Mouse (Mus musculus) urinary bladder, adult 2 months (tissue): Measurements from ENCODE around the gene Ypel4. TPM values are rescaled to one million over a fixed set of nuclear protein-coding genes. Genes with fewer than 3 reads are reported as not detected.
A peak's percentile ranks its signal among the peaks of the same experiment; 100 is the strongest.
"Not testable (repeated sequence)": the region's sequence is repeated elsewhere in the genome, so short reads cannot be mapped to it uniquely, and the experiment has no call there.

Experiments used
- DNase-seq: peaks from one replicate; pipeline ENCODE4 v3.0.0; 2022; ENCODE audit warnings: low spot score
- polyA plus RNA-seq: library from polyadenylated mRNA; depleted of rRNA; stranded (reverse); fragments of >200 nt; gene quantifications from 2 replicates; pipeline ENCODE4 v1.2.3, GENCODE M21; 2012

Gene Ypel4
- polyA plus RNA-seq, 1 experiment, result 17.0 TPM

- peak; percentile 82 for DNase-seq
Observed at GRCm38 (mm10) chr2:84727172-84727858, 6.5 kb upstream of the Ypel4 start, which contains the start of gene Clp1. Clp1 (minus strand) TSS chr2:84727350.

GRCm38 (mm10) chr2:84728191-84728590, 5.7 kb upstream of the Ypel4 start:
- not testable (repeated sequence) for DNase-seq

- no peak for DNase-seq
Observed at GRCm38 (mm10) chr2:84731206-84731605, 2.7 kb upstream of the Ypel4 start.

- DNase-seq, result no peak
Observed at GRCm38 (mm10) chr2:84732394-84732793, 1.5 kb upstream of the Ypel4 start.

- no peak for DNase-seq
Observed at GRCm38 (mm10) chr2:84734351-84734864, 550 bp downstream of the Ypel4 start.

- DNase-seq, result no peak
Observed at GRCm38 (mm10) chr2:84734919-84735318, 1.1 kb downstream of the Ypel4 start.

- no peak for DNase-seq
Observed at GRCm38 (mm10) chr2:84735346-84735920, 1.6 kb downstream of the Ypel4 start.

GRCm38 (mm10) chr2:84736312-84737161, 2.7 kb downstream of the Ypel4 start:
- DNase-seq, result no peak

GRCm38 (mm10) chr2:84737451-84737925, 3.6 kb downstream of the Ypel4 start:
- no peak for DNase-seq

GRCm38 (mm10) chr2:84738271-84738911, 4.5 kb downstream of the Ypel4 start:
- no peak for DNase-seq

GRCm38 (mm10) chr2:84740608-84741333, 6.9 kb downstream of the Ypel4 start:
- no peak for DNase-seq

GRCm38 (mm10) chr2:84741841-84742450, 8.1 kb downstream of the Ypel4 start:
- no peak for DNase-seq

GRCm38 (mm10) chr2:84742451-84743283, 8.8 kb downstream of the Ypel4 start:
- DNase-seq, result no peak

- DNase-seq, result no peak
Observed at GRCm38 (mm10) chr2:84743561-84743960, 9.7 kb downstream of the Ypel4 start, which contains the start of gene Gm19426. Gm19426 (minus strand) TSS chr2:84743655.

- DNase-seq, result no peak
Observed at GRCm38 (mm10) chr2:84744126-84744525, 10.3 kb downstream of the Ypel4 start.

GRCm38 (mm10) chr2:84750115-84750514, 16.3 kb downstream of the Ypel4 start:
- no peak for DNase-seq

GRCm38 (mm10) chr2:84756245-84756644, 22.4 kb downstream of the Ypel4 start:
- DNase-seq, result no peak

- DNase-seq, result no peak
Observed at GRCm38 (mm10) chr2:84757026-84757682, 23.3 kb downstream of the Ypel4 start.

- no peak for DNase-seq
Observed at GRCm38 (mm10) chr2:84758542-84759127, 24.8 kb downstream of the Ypel4 start.
